ENCODE assay signal across 8 mouse cellular contexts in the genomic region with DNA sequence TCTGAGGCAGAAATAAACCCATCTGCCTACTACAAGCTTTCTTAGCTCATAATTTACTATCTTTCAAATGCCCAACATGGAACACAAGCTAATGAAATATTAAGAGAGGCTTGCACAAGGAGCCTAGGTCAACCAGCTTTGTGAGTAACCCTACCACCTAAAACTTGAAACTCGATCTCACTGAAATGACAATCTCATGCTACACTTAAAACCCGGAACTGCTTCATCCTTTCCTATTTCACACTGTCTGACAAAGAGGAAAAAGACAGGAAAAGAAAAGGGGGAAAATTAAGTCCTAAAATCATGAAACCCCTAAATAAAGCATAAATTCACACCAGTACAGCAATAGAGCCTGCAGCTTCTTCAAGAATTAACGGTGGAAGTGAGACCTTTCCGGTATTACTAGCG. TPM values are rescaled to one million over a fixed set of nuclear protein-coding genes. Genes with fewer than 3 reads are reported as not detected.
DNase-seq lines count a peak whose midpoint lies in the region; ATAC-seq and TF ChIP-seq lines count a peak whose summit lies in the region.

No protein-coding gene starts in this region.

- no peaks in the 10 kb centered on the region for H3K36me3 ChIP-seq in lung, postnatal 0 days (ENCODE audit: insufficient read depth, low read length)
- no peaks in the 10 kb centered on the region; the same call in 1 of the 2 replicates for H3K36me3 ChIP-seq in limb, embryonic 11.5 days (ENCODE audit: control insufficient read depth, insufficient read depth, low read length)
- no peaks in the 10 kb centered on the region for H3K36me3 ChIP-seq in small intestine, adult 2 months (ENCODE audit: control insufficient read depth, insufficient read depth, low read length)

- H3K4me1 ChIP-seq in lung, postnatal 0 days (ENCODE audit: insufficient read depth, low read depth, low read length), result peaks cover 27% of the 10 kb centered on the region
- H3K4me1 ChIP-seq in embryonic fibroblast, embryonic 13.5 days (ENCODE audit: control insufficient read depth, insufficient read depth, low read length), result peaks cover 6% of the 10 kb centered on the region
- peaks cover 8% of the 10 kb centered on the region for H3K4me1 ChIP-seq in limb, embryonic 11.5 days (ENCODE audit: control insufficient read depth, insufficient read depth, low read length)
- H3K4me1 ChIP-seq in small intestine, adult 2 months (ENCODE audit: control insufficient read depth, insufficient read depth, insufficient read length, low read length), result peaks cover 12% of the 10 kb centered on the region

- 0% methylated on average over 5 of the region's 5 CpGs for WGBS in lung, postnatal 0 days
- under 1% methylated on average over 5 of the region's 5 CpGs for WGBS in limb, embryonic 11.5 days
- WGBS in small intestine, adult 2 months, result 0% methylated on average over 5 of the region's 5 CpGs

- H3K9me3 ChIP-seq in lung, postnatal 0 days (ENCODE audit: low read length), result no peaks in the 10 kb centered on the region
- H3K9me3 ChIP-seq in limb, embryonic 11.5 days (ENCODE audit: control insufficient read depth, low read length), result no peaks in the 10 kb centered on the region

- H3K9ac ChIP-seq in lung, postnatal 0 days (replicated peaks; ENCODE audit: low read depth), result peak overlapping the region; percentile 98
- peak overlapping the region; percentile 52; the same call in 1 of the 2 replicates for H3K9ac ChIP-seq in limb, embryonic 11.5 days (ENCODE audit: low read length)

- no peak for TF ChIP-seq EP300 in lung, postnatal 0 days (IDR thresholded peaks at IDR 0.05)

- peak overlapping the region; percentile 74 for H3K4me2 ChIP-seq in lung, postnatal 0 days (replicated peaks; ENCODE audit: low read depth, low read length)
- peak overlapping the region; percentile 76 for H3K4me2 ChIP-seq in limb, embryonic 11.5 days (ENCODE audit: low read depth, severe bottlenecking)

- TF ChIP-seq CTCF in lung, postnatal 0 days (IDR thresholded peaks at IDR 0.05), result no peak
- no peak for TF ChIP-seq CTCF in embryonic fibroblast, embryonic 13.5 days (IDR thresholded peaks at IDR 0.05; ENCODE audit: borderline replicate concordance, insufficient read depth, low read length)
- no peak for TF ChIP-seq CTCF in small intestine, adult 2 months (IDR thresholded peaks at IDR 0.05; ENCODE audit: extremely low read depth, insufficient read length, insufficient replicate concordance, low read depth, low read length)

- H3K27me3 ChIP-seq in lung, postnatal 0 days (replicated peaks; ENCODE audit: insufficient read depth, low read length), result no peaks in the 10 kb centered on the region
- H3K27me3 ChIP-seq in limb, embryonic 11.5 days (ENCODE audit: control insufficient read depth, insufficient read depth, low read length), result no peaks in the 10 kb centered on the region
- H3K27me3 ChIP-seq in small intestine, adult 2 months (ENCODE audit: control insufficient read depth, insufficient read depth, low read length), result no peaks in the 10 kb centered on the region

- TF ChIP-seq POLR2A in embryonic fibroblast, embryonic 13.5 days (IDR thresholded peaks at IDR 0.05; ENCODE audit: low read depth, low read length), result no peak
- TF ChIP-seq POLR2A in small intestine, adult 2 months (IDR thresholded peaks at IDR 0.05; ENCODE audit: low read depth, low read length), result no peak

- ATAC-seq in lung, postnatal 0 days, result no peak
- ATAC-seq in limb, embryonic 11.5 days (ENCODE audit: insufficient number of reproducible peaks, low FRiP score, low TSS enrichment, low read depth), result no peak
- no peak for ATAC-seq in granulocyte monocyte progenitor cell, adult 5-6 weeks (replicated peaks; ENCODE audit: poor library complexity, severe bottlenecking)

- H3K27ac ChIP-seq in lung, postnatal 0 days (ENCODE audit: low read length), result peak overlapping the region; percentile 96
- H3K27ac ChIP-seq in embryonic fibroblast, embryonic 13.5 days (ENCODE audit: insufficient read depth, low read length), result 0 out of 2 replicates have a peak overlapping the region, but pooled peaks have one; percentile 9
- H3K27ac ChIP-seq in limb, embryonic 11.5 days (replicated peaks; ENCODE audit: low read depth, low read length), result no peak overlapping the region
- H3K27ac ChIP-seq in small intestine, adult 2 months (ENCODE audit: insufficient read depth, low read depth, low read length), result peak overlapping the region; percentile 90

- H3K4me3 ChIP-seq in lung, postnatal 0 days (ENCODE audit: low read depth, low read length), result peak overlapping the region; percentile 92
- peak overlapping the region; percentile 99 for H3K4me3 ChIP-seq in embryonic fibroblast, embryonic 13.5 days (ENCODE audit: insufficient read depth, low read length)
- peak overlapping the region; percentile 56 for H3K4me3 ChIP-seq in limb, embryonic 11.5 days (ENCODE audit: low read depth, low read length)
- H3K4me3 ChIP-seq in small intestine, adult 2 months (ENCODE audit: low read depth, low read length), result peak overlapping the region; percentile 76

- DNase-seq in lung, postnatal 0 days (ENCODE audit: low spot score), result peak; percentile 28
- no peak for DNase-seq in lung, postnatal 14 days
- no peak for DNase-seq in limb, embryonic 11.5 days (ENCODE audit: low spot score)
- no peak for DNase-seq in right cerebral cortex, postnatal 14 days
- no peak for DNase-seq in urinary bladder, postnatal 36 days (ENCODE audit: low spot score in 2 of 2)

RNA-seq across cellular contexts. Expression of a gene that starts 1.4 kb away (rescaled TPM):
- polyA plus RNA-seq in lung, postnatal 0 days (2015; fragmentation: Nextera tagmentation; extraction: Ambion mirVana), result 26.3 and 28.1 TPM in 2 replicates
- polyA plus RNA-seq in embryonic fibroblast, embryonic 13.5 days (2011; ENCODE audit: insufficient read length, low read depth, missing spikeins), result 53.1 and 78.3 TPM in 2 replicates
- 12.7 and 14.6 TPM in 2 replicates for polyA plus RNA-seq in limb, embryonic 11.5 days (2014; fragmentation: Nextera tagmentation; extraction: Ambion mirVana)
- 5.7 and 11.4 TPM in 2 replicates for polyA plus RNA-seq in small intestine, adult 2 months (2012; rRNA removed)
- total RNA-seq in granulocyte monocyte progenitor cell, adult 5-6 weeks (2014; fragmentation: Nextera tagmentation), result 62.1 and 70.9 TPM in 2 replicates
- total RNA-seq in granulocyte monocyte progenitor cell, adult 5-6 weeks (2017), result 84.2 and 102 TPM in 2 replicates
